Mouse (Mus musculus): ENCODE data around the gene Hltf.

DNA sequence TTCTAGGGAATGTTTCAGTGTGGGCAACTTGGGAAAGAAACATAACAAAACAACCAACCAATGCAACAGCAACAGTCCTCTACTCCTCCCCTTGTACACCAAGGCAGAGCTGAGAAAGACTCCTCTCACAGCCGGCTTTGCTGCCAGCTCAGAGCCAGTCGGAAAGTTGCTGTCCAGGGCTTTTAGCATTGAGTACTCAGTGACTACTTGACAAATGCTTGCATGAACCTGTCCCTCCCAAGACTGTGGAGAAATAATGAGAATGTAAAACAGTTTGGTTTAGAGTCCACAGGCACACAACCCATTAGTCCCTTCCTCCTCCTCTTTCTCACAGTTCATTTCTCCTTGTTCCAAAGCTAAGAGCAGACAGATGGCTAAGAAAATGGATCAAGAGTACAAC lies 86.8 kb downstream of the Hltf start:
- no peak for TF ChIP-seq CTCF (IDR thresholded peaks at IDR 0.05; ENCODE audit: low read depth)
- TF ChIP-seq EP300 (IDR thresholded peaks at IDR 0.05; ENCODE audit: low read depth): no peak
